Mouse (Mus musculus) testis, adult 2 months (tissue): ENCODE data around the gene Kcnq4. TPM values are rescaled to one million over a fixed set of nuclear protein-coding genes. Genes with fewer than 3 reads are reported as not detected.

Experiments
- H3K27ac ChIP-seq: fragments of 200-500 bp; 2 replicates; pipeline ENCODE4 v1.5.1; 2012; ENCODE audit warnings: low read depth, low read length; ENCODE audit not compliant: control insufficient read depth, insufficient read depth
- H3K27me3 ChIP-seq: fragments of 200-500 bp; 2 replicates; pipeline ENCODE4 v1.6.1; 2012; ENCODE audit warnings: mild to moderate bottlenecking, low read length, moderate library complexity; ENCODE audit not compliant: control insufficient read depth, insufficient read depth
- H3K36me3 ChIP-seq: fragments of 200-500 bp; 2 replicates; pipeline ENCODE4 v1.6.1; 2012; ENCODE audit warnings: mild to moderate bottlenecking, low read length; ENCODE audit not compliant: control insufficient read depth, insufficient read depth
- H3K4me1 ChIP-seq: fragments of 200-500 bp; 2 replicates; pipeline ENCODE4 v1.6.1; 2012; ENCODE audit warnings: low read length; ENCODE audit not compliant: control insufficient read depth, insufficient read depth
- H3K4me3 ChIP-seq: fragments of 200-500 bp; 2 replicates; pipeline ENCODE4 v1.5.1; 2012; ENCODE audit warnings: low read depth, mild to moderate bottlenecking, low read length, moderate library complexity, mixed read lengths; ENCODE audit not compliant: control insufficient read depth
- CTCF ChIP-seq: fragments of 200-500 bp; IDR thresholded peaks from 2 replicates; pipeline ENCODE4 v1.5.1; 2012; ENCODE audit warnings: low read depth, mild to moderate bottlenecking, inconsistent platforms, low read length, moderate library complexity; ENCODE audit not compliant: control insufficient read depth, insufficient read depth, insufficient replicate concordance
- POLR2A ChIP-seq: fragments of 200-500 bp; IDR thresholded peaks from 2 replicates; pipeline ENCODE4 v1.6.1; 2012; ENCODE audit warnings: low read depth, mild to moderate bottlenecking, inconsistent platforms, low read length, moderate library complexity; ENCODE audit not compliant: control insufficient read depth
- polyA plus RNA-seq: library from polyadenylated mRNA; depleted of rRNA; stranded (reverse); fragments of >200 nt; gene quantifications from 2 replicates; pipeline ENCODE4 v1.2.3, GENCODE M21; 2012

Kcnq4 gene
- polyA plus RNA-seq, 1 experiment, result 1.6 TPM

- H3K4me3 ChIP-seq, result no peak overlapping the region
- no peaks in the 10 kb centered on the region for H3K36me3 ChIP-seq
- H3K27me3 ChIP-seq, result no peaks in the 10 kb centered on the region
- peaks cover 2% of the 10 kb centered on the region for H3K4me1 ChIP-seq
- no peak overlapping the region for H3K27ac ChIP-seq
- TF ChIP-seq POLR2A, result no peak
- TF ChIP-seq CTCF, result no peak
These were observed 22.8 kb downstream of the Kcnq4 start for GRCm38 (mm10) chr4:120725516-120726090.

DNA sequence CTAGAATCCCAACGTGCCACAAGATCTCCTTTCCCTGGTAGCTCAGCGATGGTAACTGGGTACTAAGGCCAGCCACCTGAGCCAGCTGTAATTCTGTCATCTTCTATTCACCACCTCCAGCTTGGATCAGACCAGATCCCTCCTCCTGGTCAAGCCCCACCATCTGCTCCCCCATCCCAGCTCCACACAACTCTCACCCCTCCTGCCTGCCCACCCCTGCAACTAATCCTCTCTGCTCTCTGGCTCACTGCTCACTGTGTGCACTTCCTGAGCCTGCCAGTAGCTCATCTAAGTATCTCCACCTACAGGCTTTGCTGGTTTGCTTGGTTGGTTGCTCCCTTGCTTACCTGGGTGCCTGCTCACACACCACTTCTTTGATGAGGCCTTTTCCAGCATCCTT, 26.8 kb downstream of the Kcnq4 start:
- TF ChIP-seq CTCF (no peak), POLR2A (no peak)
- Histone ChIP-seq H3K4me1 (peaks cover 1% of the 10 kb centered on the region; the same call in 1 of the 2 replicates), H3K4me3 (no peak overlapping the region), H3K27me3 (no peaks in the 10 kb centered on the region), H3K27ac (no peak overlapping the region), H3K36me3 (no peaks in the 10 kb centered on the region)

DNA sequence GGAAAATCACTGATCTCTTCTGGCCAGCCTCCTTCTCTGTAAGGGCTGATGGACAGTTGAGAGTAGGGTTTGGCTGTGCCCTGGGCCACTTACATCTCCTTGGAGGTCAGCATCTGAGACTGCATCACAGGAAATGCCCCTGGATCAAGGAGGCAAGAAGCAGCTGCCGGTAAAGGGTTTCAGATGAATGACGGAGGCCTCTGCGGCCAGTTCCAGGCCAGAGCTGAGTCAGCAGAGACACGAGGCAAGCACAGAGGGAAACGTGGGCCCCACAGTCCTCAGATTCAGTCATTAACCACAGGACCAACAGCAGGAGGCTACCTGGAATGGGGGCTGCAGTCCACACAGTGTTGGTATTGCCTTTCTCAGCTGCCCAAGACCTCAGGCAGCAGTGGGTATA, 29.3 kb downstream of the Kcnq4 start:
- H3K27me3 ChIP-seq, result no peaks in the 10 kb centered on the region
- no peak overlapping the region for H3K4me3 ChIP-seq
- TF ChIP-seq POLR2A, result no peak
- TF ChIP-seq CTCF, result no peak

DNA sequence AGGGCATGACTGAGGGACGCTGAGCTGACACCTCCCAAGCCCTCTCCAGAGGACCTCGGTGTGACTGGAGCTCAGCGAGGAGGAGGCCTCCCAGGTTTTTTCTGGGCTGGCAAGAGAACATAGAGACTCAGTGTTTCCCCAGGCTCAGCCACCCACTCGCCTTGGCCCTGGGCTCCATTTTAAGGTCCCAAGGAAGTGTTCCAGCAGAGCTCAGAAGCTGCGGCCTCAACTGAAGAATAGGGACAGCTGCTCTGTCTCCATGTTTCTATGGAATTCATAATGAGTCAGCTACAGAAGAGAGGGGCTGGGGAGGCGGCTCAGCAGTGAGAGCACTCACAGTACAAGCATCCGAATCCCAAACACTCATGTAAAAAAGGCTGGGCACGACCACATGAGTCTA, 30.8 kb downstream of the Kcnq4 start:
- Histone ChIP-seq H3K4me3 (no peak overlapping the region), H3K36me3 (no peaks in the 10 kb centered on the region), H3K4me1 (peaks cover 4% of the 10 kb centered on the region; the same call in 1 of the 2 replicates), H3K27me3 (no peaks in the 10 kb centered on the region), H3K27ac (no peak overlapping the region)
- TF ChIP-seq POLR2A, result no peak
- no peak for TF ChIP-seq CTCF

More for the DNA sequence above, 29.3 kb downstream of the Kcnq4 start:
- Histone ChIP-seq H3K36me3 (no peaks in the 10 kb centered on the region), H3K27ac (no peak overlapping the region), H3K4me1 (peaks cover 4% of the 10 kb centered on the region; the same call in 1 of the 2 replicates)

- no peak overlapping the region; the same call in 1 of the 2 replicates for H3K4me3 ChIP-seq
- H3K4me1 ChIP-seq, result peaks cover 4% of the 10 kb centered on the region; the same call in 1 of the 2 replicates
- H3K36me3 ChIP-seq, result no peaks in the 10 kb centered on the region
- TF ChIP-seq POLR2A (no peak), CTCF (no peak)
- H3K27ac ChIP-seq, result no peak overlapping the region
- no peaks in the 10 kb centered on the region for H3K27me3 ChIP-seq
These were observed 31.6 kb downstream of the Kcnq4 start for GRCm38 (mm10) chr4:120716765-120717164.

GRCm38 (mm10) chr4:120716141-120716571, 32.3 kb downstream of the Kcnq4 start:
- Histone ChIP-seq H3K27ac (no peak overlapping the region), H3K27me3 (no peaks in the 10 kb centered on the region), H3K4me3 (peak overlapping the region; percentile 19), H3K4me1 (peaks cover 4% of the 10 kb centered on the region; the same call in 1 of the 2 replicates), H3K36me3 (no peaks in the 10 kb centered on the region)
- TF ChIP-seq POLR2A (no peak), CTCF (no peak)

- no peaks in the 10 kb centered on the region for H3K27me3 ChIP-seq
- no peak overlapping the region for H3K27ac ChIP-seq
- no peak overlapping the region for H3K4me3 ChIP-seq
- TF ChIP-seq CTCF (no peak), POLR2A (no peak)
- no peaks in the 10 kb centered on the region for H3K36me3 ChIP-seq
- peaks cover 4% of the 10 kb centered on the region; the same call in 1 of the 2 replicates for H3K4me1 ChIP-seq
These were observed 34.4 kb downstream of the Kcnq4 start for GRCm38 (mm10) chr4:120713856-120714497.
